Mouse (Mus musculus) olfactory bulb, adult 2 months (tissue): ENCODE measurements around the gene Lrrc46. TPM values are rescaled to one million over a fixed set of nuclear protein-coding genes. Genes with fewer than 3 reads are reported as not detected.

ENCODE experiments used
- H3K27ac ChIP-seq: fragments of 200-500 bp; 2 replicates; pipeline ENCODE4 v1.5.1; 2012; ENCODE audit warnings: low read depth, low read length; ENCODE audit not compliant: insufficient read depth
- H3K4me1 ChIP-seq: fragments of 200-500 bp; 2 replicates; pipeline ENCODE4 v1.6.1; 2012; ENCODE audit warnings: low read length; ENCODE audit not compliant: control insufficient read depth, insufficient read depth
- H3K4me3 ChIP-seq: fragments of 200-500 bp; 2 replicates; pipeline ENCODE4 v1.5.1; 2012; ENCODE audit warnings: mild to moderate bottlenecking, low read depth, low read length, moderate library complexity; ENCODE audit not compliant: insufficient read depth
- CTCF ChIP-seq: fragments of 200-500 bp; IDR thresholded peaks from 2 replicates; pipeline ENCODE4 v1.5.1; 2012; ENCODE audit warnings: low read depth, mild to moderate bottlenecking, low read length, moderate library complexity; ENCODE audit not compliant: insufficient read depth
- POLR2A ChIP-seq: fragments of 200-500 bp; IDR thresholded peaks from 2 replicates; pipeline ENCODE4 v1.6.1; 2012; ENCODE audit warnings: mild to moderate bottlenecking, low read depth, low read length, moderate library complexity; ENCODE audit not compliant: insufficient read depth
- WGBS: fragments of 180-500 bp; shearing (Covaris S2); methylation state at CpG from one replicate; pipeline ENCODE4 v1.1.7; 2018; 5-methylcytosine and 5-hydroxymethylcytosine counted together
- polyA plus RNA-seq: library from polyadenylated mRNA; stranded (reverse); fragments of >200 nt; gene quantifications from 2 replicates; pipeline ENCODE4 v1.2.4, GENCODE M21; 2012; ENCODE audit warnings: low replicate concordance; ENCODE audit not compliant: missing spikeins, insufficient read depth, insufficient read length

Gene Lrrc46
- polyA plus RNA-seq, 1 experiment, result not detected

- WGBS, result 3% methylated on average over 26 of the region's 27 CpGs
- H3K4me3 ChIP-seq, result no peak overlapping the region
Observed at GRCm38 (mm10) chr11:97021121-97021765, 20.0 kb downstream of the Lrrc46 start.

GRCm38 (mm10) chr11:97019345-97019708 is 21.9 kb downstream of the Lrrc46 start:
- peaks cover 19% of the 10 kb centered on the region for H3K4me1 ChIP-seq
- TF ChIP-seq POLR2A, result no peak
- no peak for TF ChIP-seq CTCF
- H3K4me3 ChIP-seq, result no peak overlapping the region
- H3K27ac ChIP-seq, result no peak overlapping the region
- 6% methylated on average over 13 of the region's 13 CpGs for WGBS

More at GRCm38 (mm10) chr11:97021121-97021765, 20.0 kb downstream of the Lrrc46 start:
- peaks cover 24% of the 10 kb centered on the region for H3K4me1 ChIP-seq
- TF ChIP-seq CTCF (no peak), POLR2A (no peak)
- H3K27ac ChIP-seq, result no peak overlapping the region

DNA sequence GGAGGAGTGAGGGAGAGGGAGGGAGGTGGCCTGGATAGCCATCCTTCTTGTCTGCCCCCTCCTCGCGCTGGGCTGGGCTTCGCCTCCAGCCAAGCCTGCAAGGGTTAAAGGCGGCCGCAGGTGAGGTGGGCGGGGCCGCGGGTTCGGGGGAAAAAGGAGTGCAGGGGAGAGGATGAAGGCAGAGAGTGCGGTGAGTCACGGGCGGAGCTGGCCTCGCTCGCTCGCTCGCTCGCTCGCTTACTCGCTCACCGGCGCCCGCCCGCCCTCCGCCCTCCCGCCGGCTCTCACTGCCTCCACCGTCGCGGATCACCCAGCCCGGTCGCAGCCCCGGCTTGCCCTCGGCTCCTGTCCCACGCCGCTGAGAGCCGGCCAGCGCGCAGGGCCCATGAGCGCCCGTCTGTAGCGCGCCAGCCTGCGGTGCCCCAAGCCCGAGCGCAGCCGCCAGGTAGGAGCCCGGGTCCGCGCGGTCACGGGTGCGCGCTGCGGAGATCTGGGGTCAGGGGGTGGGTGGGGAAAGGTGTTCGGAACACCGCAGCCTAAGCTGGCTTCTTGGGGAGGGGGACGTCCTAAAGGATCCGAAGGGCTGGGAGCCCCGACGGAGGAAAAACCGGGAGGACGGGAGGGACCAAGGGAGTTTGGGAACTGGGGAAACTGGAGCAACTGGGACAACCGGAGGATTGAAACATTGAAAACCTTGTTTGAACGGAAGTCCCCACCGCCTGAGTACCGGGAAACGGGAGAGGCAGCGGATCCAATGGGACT is 22.4 kb downstream of the Lrrc46 start:
- under 1% methylated on average over 64 of the region's 68 CpGs for WGBS
- Histone ChIP-seq H3K4me3 (no peak overlapping the region; the same call in 1 of the 2 replicates), H3K4me1 (peaks cover 19% of the 10 kb centered on the region), H3K27ac (no peak overlapping the region)
- TF ChIP-seq CTCF (no peak), POLR2A (no peak)

GRCm38 (mm10) chr11:97017696-97018582 is 23.3 kb downstream of the Lrrc46 start:
- peaks cover 22% of the 10 kb centered on the region for H3K4me1 ChIP-seq
- H3K4me3 ChIP-seq, result no peak overlapping the region
- TF ChIP-seq POLR2A, result no peak
- no peak for TF ChIP-seq CTCF
- 2% methylated on average over 36 of the region's 36 CpGs for WGBS
- H3K27ac ChIP-seq, result no peak overlapping the region

- Histone ChIP-seq H3K27ac (no peak within 1 kb of the TSS), H3K4me1 (peaks cover 3% of the 10 kb centered on the region), H3K4me3 (no peak within 1 kb of the TSS)
- WGBS, result 22% methylated on average over 7 of the region's 8 CpGs
- TF ChIP-seq POLR2A (no peak), CTCF (no peak)
Observed at GRCm38 (mm10) chr11:97013121-97013670, 28.0 kb downstream of the Lrrc46 start, which contains the start of gene Sp6. Gene Sp6 (plus strand): TSS chr11:97013394.

- no peak for TF ChIP-seq CTCF
- TF ChIP-seq POLR2A, result no peak
- WGBS, result 83% methylated on average over 8 of the region's 8 CpGs
- Histone ChIP-seq H3K4me1 (peaks cover 3% of the 10 kb centered on the region; the same call in 1 of the 2 replicates), H3K27ac (no peak overlapping the region), H3K4me3 (no peak overlapping the region)
Observed at GRCm38 (mm10) chr11:97009198-97009790, 31.9 kb downstream of the Lrrc46 start.

DNA sequence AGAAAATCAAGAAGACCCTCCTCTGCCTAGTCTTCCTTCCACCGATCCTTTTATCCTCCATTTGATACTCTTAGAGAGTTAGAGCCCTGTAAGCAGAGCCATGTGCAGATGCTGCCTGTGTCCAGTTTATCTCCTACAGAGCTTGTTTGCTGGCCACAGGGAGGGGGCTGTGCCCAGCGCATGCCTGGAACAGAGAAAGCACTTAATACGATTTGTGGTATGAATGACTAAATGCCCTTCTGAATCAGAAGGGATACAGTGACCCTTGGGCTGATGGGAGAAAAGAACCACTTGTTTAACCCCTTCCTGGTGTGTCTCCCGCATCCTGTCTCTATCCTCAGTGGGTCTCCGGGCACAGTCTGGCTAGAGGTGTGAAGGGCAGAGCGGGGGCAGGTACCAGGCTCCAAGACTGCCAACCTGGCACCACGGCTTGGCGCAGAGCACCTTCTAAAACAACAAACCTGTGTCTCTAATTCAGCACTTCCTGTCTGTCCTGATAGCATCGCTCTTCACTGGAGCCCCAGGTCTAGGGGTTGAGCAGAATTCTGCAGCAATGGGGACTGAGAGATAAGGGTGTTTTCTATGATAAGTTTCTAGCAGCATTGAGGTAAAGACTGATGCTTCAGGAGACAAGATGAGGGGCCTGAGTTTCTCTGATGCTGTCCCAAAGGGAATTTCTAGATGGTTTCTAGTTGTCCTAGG is 34.0 kb downstream of the Lrrc46 start:
- no peak overlapping the region for H3K4me3 ChIP-seq
- no peak overlapping the region for H3K27ac ChIP-seq
- TF ChIP-seq CTCF (no peak), POLR2A (no peak)
- no peaks in the 10 kb centered on the region for H3K4me1 ChIP-seq
- 71% methylated on average over 9 of the region's 9 CpGs for WGBS

GRCm38 (mm10) chr11:97003170-97003569 is 38.0 kb downstream of the Lrrc46 start:
- 52% methylated on average over 5 of the region's 5 CpGs for WGBS
- Histone ChIP-seq H3K27ac (no peak overlapping the region), H3K4me3 (no peak overlapping the region), H3K4me1 (no peaks in the 10 kb centered on the region)
- TF ChIP-seq POLR2A (no peak), CTCF (no peak)
